Mouse (Mus musculus): ENCODE results near the gene Rnase9. TPM values are rescaled to one million over a fixed set of nuclear protein-coding genes. Genes with fewer than 3 reads are reported as not detected.
"Not testable (repeated sequence)": the region's sequence is repeated elsewhere in the genome, so short reads cannot be mapped to it uniquely, and the experiment has no call there.

Rnase9 gene
- polyA plus RNA-seq, 1 experiment: not detected

GRCm38 (mm10) chr14:51050063-51050462 is 8.4 kb upstream of the Rnase9 start, which contains the start of gene Rnase11:
Rnase11 (minus strand) TSS chr14:51050163.
- DNase-seq (ENCODE audit: low spot score): no peak

GRCm38 (mm10) chr14:51047846-51048245 is 6.2 kb upstream of the Rnase9 start:
- no peak for DNase-seq (ENCODE audit: low spot score)

- no peak for DNase-seq (ENCODE audit: low spot score)
Observed at GRCm38 (mm10) chr14:51036214-51036613, 5.5 kb downstream of the Rnase9 start.

- no peak for DNase-seq (ENCODE audit: low spot score)
Observed at GRCm38 (mm10) chr14:51035206-51035605, 6.5 kb downstream of the Rnase9 start.

GRCm38 (mm10) chr14:51027387-51028155 is 14.1 kb downstream of the Rnase9 start:
- no peak for DNase-seq (ENCODE audit: low spot score)

GRCm38 (mm10) chr14:51026391-51027133 is 15.1 kb downstream of the Rnase9 start:
- no peak for DNase-seq (ENCODE audit: low spot score)

GRCm38 (mm10) chr14:51024820-51025219 is 16.8 kb downstream of the Rnase9 start:
- DNase-seq (ENCODE audit: low spot score): no peak

GRCm38 (mm10) chr14:51023457-51023856 is 18.2 kb downstream of the Rnase9 start:
- no peak for DNase-seq (ENCODE audit: low spot score)

- DNase-seq (ENCODE audit: low spot score): no peak
Observed at GRCm38 (mm10) chr14:51017256-51017655, 24.4 kb downstream of the Rnase9 start.

- DNase-seq (ENCODE audit: low spot score): no peak
Observed at GRCm38 (mm10) chr14:51015780-51016179, 25.9 kb downstream of the Rnase9 start.

- DNase-seq (ENCODE audit: low spot score): not testable (repeated sequence)
Observed at GRCm38 (mm10) chr14:51014724-51015123, 26.9 kb downstream of the Rnase9 start.

GRCm38 (mm10) chr14:51009572-51009971 is 32.1 kb downstream of the Rnase9 start:
- no peak for DNase-seq (ENCODE audit: low spot score)

- DNase-seq (ENCODE audit: low spot score): no peak
Observed at GRCm38 (mm10) chr14:51008781-51009180, 32.9 kb downstream of the Rnase9 start.

- no peak for DNase-seq (ENCODE audit: low spot score)
Observed at GRCm38 (mm10) chr14:51007914-51008713, 33.6 kb downstream of the Rnase9 start.

GRCm38 (mm10) chr14:51007152-51007801 is 34.4 kb downstream of the Rnase9 start, which contains the start of gene Rnase10:
Rnase10 (plus strand) TSS chr14:51007751.
- DNase-seq (ENCODE audit: low spot score): no peak

- no peak for DNase-seq (ENCODE audit: low spot score)
Observed at GRCm38 (mm10) chr14:50997999-50998666, 43.5 kb downstream of the Rnase9 start.

- no peak for DNase-seq (ENCODE audit: low spot score)
Observed at GRCm38 (mm10) chr14:50997088-50997487, 44.6 kb downstream of the Rnase9 start.

GRCm38 (mm10) chr14:50991037-50991436 is 50.6 kb downstream of the Rnase9 start:
- DNase-seq (ENCODE audit: low spot score): no peak
